Mouse (Mus musculus) heart, embryonic 16.5 days (tissue): ENCODE results near the gene Ooep. TPM values are rescaled to one million over a fixed set of nuclear protein-coding genes. Genes with fewer than 3 reads are reported as not detected.

ENCODE experiments used
- ATAC-seq: fragments of 200-750 bp; cut with Nextera tagmentation; replicated peaks from 2 replicates; pipeline ENCODE4 v1.8.0; 2017; ENCODE audit warnings: moderate number of reproducible peaks; ENCODE audit not compliant: insufficient read depth, low FRiP score; ENCODE audit errors: extremely low read depth
- H3K27ac ChIP-seq: fragments of 300-500 bp; sonication (generic); 2 replicates; pipeline ENCODE4 v1.5.1; 2014; ENCODE audit warnings: mild to moderate bottlenecking, low read length, control low read depth, moderate library complexity
- H3K27me3 ChIP-seq: fragments of 300-500 bp; sonication (generic); 2 replicates; pipeline ENCODE4 v1.6.1; 2014; ENCODE audit warnings: low read length, mixed read lengths; ENCODE audit not compliant: control insufficient read depth, insufficient read depth
- H3K36me3 ChIP-seq: fragments of 300-500 bp; sonication (generic); 2 replicates; pipeline ENCODE4 v1.6.1; 2014; ENCODE audit not compliant: control insufficient read depth, insufficient read depth
- H3K4me1 ChIP-seq: fragments of 300-500 bp; sonication (generic); 2 replicates; pipeline ENCODE4 v1.6.1; 2014; ENCODE audit warnings: low read length, mixed read lengths; ENCODE audit not compliant: control insufficient read depth, insufficient read depth
- H3K4me2 ChIP-seq: fragments of 300-500 bp; sonication (generic); 2 replicates; pipeline ENCODE4 v1.6.1; 2014; ENCODE audit warnings: low read depth, mild to moderate bottlenecking, control low read depth, low read length
- H3K4me3 ChIP-seq: fragments of 300-500 bp; sonication (generic); 2 replicates; pipeline ENCODE4 v1.5.1; 2014; ENCODE audit warnings: mild to moderate bottlenecking, control low read depth, low read length
- H3K9ac ChIP-seq: fragments of 300-500 bp; sonication (generic); 2 replicates; pipeline ENCODE4 v1.6.1; 2014; ENCODE audit warnings: low read length, control low read depth
- H3K9me3 ChIP-seq: fragments of 300-500 bp; sonication (generic); replicated peaks from 2 replicates; pipeline ENCODE4 v1.6.1; 2016; ENCODE audit warnings: low read length; ENCODE audit not compliant: control insufficient read depth
- WGBS: fragments of 180-500 bp; shearing (Covaris S2); extraction: QIAGEN DNeasy Blood & Tissue Kit; methylation state at CpG from one replicate; pipeline ENCODE4 v1.1.7; 2014; 5-methylcytosine and 5-hydroxymethylcytosine counted together
- polyA plus RNA-seq: library from polyadenylated mRNA; unstranded; fragments of >200 nt; fragmentation: Nextera tagmentation; extraction: Ambion mirVana; gene quantifications from 2 replicates; pipeline ENCODE4 v1.2.1, GENCODE M21; 2015

The Ooep gene
- polyA plus RNA-seq, 1 experiment from 2014 or later, result 0.39 TPM

DNA sequence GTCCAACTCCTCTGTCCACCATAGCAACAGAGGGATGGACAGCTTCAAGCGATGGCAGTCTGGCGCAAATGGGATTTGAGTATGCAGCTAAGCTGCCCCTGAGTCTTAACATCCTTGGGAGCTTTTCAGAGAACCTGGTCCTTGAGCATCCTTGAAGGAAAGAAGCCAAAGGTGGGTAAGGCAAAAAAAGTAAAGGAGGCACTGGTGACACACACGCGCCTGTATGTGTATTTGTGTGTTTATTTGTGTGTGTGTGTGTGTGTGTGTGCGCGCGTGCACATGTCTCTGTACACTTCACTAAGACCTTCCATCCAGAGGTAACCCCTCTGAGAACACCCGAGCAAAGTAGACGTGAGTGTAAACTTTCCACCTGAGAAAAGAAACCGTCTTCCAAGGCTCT, 15.2 kb upstream of the Ooep start:
- no peak for ATAC-seq
- H3K27ac ChIP-seq, result no peak overlapping the region
- no peak overlapping the region for H3K4me2 ChIP-seq
- peaks cover 51% of the 10 kb centered on the region for H3K27me3 ChIP-seq
- WGBS, result 84% methylated on average over 10 of the region's 10 CpGs
- H3K36me3 ChIP-seq, result no peaks in the 10 kb centered on the region
- H3K4me1 ChIP-seq, result peaks cover 4% of the 10 kb centered on the region
- H3K9ac ChIP-seq, result no peak overlapping the region
- H3K4me3 ChIP-seq, result no peak overlapping the region
- H3K9me3 ChIP-seq, result no peaks in the 10 kb centered on the region

DNA sequence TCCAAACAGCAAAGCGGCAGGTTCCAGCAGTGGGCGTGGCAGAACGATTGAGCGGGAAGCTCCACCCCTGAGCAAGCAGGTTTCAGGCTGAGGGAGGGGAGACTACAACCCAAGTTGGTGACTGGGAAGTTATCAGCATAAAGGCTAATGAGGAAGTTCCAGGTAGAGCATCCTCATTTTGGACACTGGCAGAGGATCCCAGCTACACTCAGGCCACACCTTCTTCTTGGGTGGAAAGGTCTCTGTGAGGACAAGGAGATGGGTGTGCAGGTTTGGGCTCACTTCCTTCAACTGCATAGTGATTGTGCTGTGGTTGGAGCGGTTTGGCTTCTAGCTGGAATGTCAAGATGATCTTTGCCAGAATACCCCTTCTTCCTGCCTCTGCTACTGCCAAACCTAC, 11.5 kb upstream of the Ooep start:
- no peak overlapping the region for H3K27ac ChIP-seq
- H3K4me3 ChIP-seq, result no peak overlapping the region
- no peaks in the 10 kb centered on the region for H3K36me3 ChIP-seq
- H3K4me1 ChIP-seq, result no peaks in the 10 kb centered on the region
- ATAC-seq, result no peak
- peaks cover 26% of the 10 kb centered on the region for H3K27me3 ChIP-seq
- 41% methylated on average over 5 of the region's 5 CpGs for WGBS
- no peaks in the 10 kb centered on the region; the same call in 1 of the 2 replicates for H3K9me3 ChIP-seq
- no peak overlapping the region for H3K4me2 ChIP-seq
- H3K9ac ChIP-seq, result no peak overlapping the region

DNA sequence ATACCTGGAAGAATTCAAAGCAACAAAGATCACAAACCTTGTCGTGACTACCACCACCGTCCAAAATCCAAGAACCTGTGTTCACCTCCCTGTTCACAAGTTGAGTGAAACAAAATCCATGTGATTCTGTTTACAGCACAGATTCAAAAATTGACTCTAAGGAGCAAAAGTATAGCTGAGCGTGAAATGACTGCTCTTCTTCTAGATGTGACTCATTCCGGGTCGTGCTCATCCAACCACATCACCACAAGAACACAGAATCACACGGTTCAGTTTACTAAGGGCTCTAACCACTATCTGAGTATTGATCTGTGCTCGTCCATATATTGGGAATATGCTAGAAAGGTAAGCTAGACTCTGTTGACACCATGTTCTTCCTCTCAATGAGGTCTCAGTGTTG, 8.4 kb upstream of the Ooep start:
- Histone ChIP-seq H3K27ac (no peak overlapping the region), H3K27me3 (peaks cover 6% of the 10 kb centered on the region), H3K9me3 (no peaks in the 10 kb centered on the region; the same call in 1 of the 2 replicates), H3K36me3 (no peaks in the 10 kb centered on the region), H3K4me2 (no peak overlapping the region), H3K4me1 (no peaks in the 10 kb centered on the region), H3K9ac (no peak overlapping the region), H3K4me3 (no peak overlapping the region)
- ATAC-seq, result no peak
- WGBS, result 81% methylated on average over 7 of the region's 7 CpGs

DNA sequence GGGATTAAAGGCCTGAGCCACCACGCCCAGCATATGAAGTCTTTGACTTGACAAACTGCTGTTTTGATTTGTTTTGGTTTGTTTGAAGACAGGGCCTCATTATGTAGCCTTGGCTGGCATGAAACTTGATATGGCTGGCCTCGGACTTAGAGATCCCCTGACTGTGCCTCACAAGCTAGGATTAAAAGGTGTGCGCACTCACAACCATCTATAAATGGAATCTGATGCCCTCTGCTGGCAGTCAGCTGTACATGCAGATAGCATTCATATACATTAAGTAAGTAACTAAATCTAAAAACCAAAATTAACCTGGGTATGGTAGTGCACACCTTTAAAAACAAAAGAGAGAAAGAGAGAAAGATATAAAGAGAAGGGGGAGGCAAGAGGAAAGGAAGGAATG, 7.4 kb upstream of the Ooep start:
- no peaks in the 10 kb centered on the region for H3K36me3 ChIP-seq
- H3K9ac ChIP-seq, result no peak overlapping the region
- no peak overlapping the region for H3K4me3 ChIP-seq
- no peaks in the 10 kb centered on the region; the same call in 1 of the 2 replicates for H3K9me3 ChIP-seq
- no peak overlapping the region for H3K27ac ChIP-seq
- WGBS, result 45% methylated on average over 3 of the region's 3 CpGs
- ATAC-seq, result no peak
- no peaks in the 10 kb centered on the region for H3K4me1 ChIP-seq
- H3K27me3 ChIP-seq, result no peaks in the 10 kb centered on the region
- no peak overlapping the region for H3K4me2 ChIP-seq

DNA sequence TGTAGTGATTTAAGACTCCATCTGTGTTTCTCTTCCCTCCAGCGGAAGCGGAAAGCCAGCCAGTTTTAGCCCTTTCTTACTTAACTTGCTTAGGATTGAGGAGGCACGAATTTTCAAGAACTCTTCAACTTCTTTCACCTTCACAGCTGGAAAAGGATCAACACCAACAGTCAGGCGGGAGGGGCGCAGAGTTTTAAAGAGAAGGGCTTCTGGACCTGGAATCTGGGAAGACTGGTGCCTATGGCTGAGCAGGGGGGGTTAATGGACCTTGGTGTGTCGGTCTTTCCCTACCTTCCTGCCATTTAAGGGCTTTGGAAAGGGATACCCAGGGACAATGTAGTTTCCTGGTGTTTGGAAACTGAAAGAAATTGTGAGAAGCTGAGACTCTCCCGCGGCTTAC, 979 bp downstream of the Ooep start:
- WGBS, result 49% methylated on average over 8 of the region's 8 CpGs
- H3K4me3 ChIP-seq, result no peak overlapping the region; the same call in 1 of the 2 replicates
- no peaks in the 10 kb centered on the region for H3K27me3 ChIP-seq
- H3K9me3 ChIP-seq, result no peaks in the 10 kb centered on the region
- H3K4me2 ChIP-seq, result peak overlapping the region; percentile 71; the same call in 1 of the 2 replicates
- no peaks in the 10 kb centered on the region for H3K36me3 ChIP-seq
- H3K4me1 ChIP-seq, result peaks cover 5% of the 10 kb centered on the region
- H3K9ac ChIP-seq, result no peak overlapping the region
- no peak for ATAC-seq
- no peak overlapping the region for H3K27ac ChIP-seq

DNA sequence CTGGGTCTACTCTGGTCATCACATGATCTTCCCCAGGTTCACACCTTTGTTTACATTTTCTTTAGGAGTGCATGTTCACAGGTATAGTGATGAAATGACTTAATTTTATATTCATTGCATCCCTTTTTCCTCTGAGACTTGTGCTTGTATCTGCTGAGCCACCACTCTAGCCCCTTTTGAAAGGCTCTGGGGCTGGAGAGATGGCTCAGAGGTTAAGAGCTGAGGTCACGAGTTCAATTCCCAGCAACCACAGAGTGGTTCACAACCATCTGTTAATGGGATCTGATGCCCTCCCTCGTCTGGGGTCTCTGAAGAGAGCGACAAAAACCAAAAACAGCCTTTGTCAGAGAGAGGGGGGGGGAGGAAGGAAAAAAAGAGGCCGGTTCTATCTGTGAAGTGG, 3.0 kb downstream of the Ooep start:
- Histone ChIP-seq H3K4me2 (no peak overlapping the region), H3K9ac (no peak overlapping the region), H3K27ac (no peak overlapping the region), H3K9me3 (no peaks in the 10 kb centered on the region), H3K27me3 (no peaks in the 10 kb centered on the region), H3K4me3 (no peak overlapping the region), H3K4me1 (peaks cover 5% of the 10 kb centered on the region), H3K36me3 (no peaks in the 10 kb centered on the region)
- ATAC-seq, result no peak
- WGBS, result 67% methylated on average over 4 of the region's 4 CpGs

DNA sequence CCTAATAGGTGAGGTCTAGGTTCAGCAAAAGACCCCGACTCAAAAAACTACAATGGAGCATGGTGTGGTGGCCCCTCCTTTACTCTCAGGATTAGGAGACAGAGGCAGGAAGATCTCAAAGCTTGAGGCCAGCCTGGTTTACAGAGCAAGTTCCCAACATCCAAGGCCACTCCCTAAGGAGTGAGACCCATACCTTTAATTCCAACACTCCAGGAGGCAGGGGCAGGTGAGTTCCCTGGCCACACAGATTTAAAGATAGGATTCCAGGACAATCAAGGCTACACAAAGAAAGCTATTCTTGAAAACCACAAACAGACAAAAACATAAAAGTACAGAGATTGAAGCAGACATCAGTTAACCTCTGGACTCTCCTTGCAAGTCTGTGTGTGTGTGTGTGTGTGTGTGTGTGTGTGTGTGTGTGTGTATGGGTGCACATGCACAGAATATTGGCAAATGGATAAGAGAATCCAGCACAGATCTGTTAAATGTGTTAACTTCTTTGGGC, 3.6 kb downstream of the Ooep start:
- Histone ChIP-seq H3K27me3 (no peaks in the 10 kb centered on the region), H3K4me3 (no peak overlapping the region), H3K9me3 (no peaks in the 10 kb centered on the region), H3K4me2 (no peak overlapping the region), H3K36me3 (no peaks in the 10 kb centered on the region), H3K4me1 (peaks cover 5% of the 10 kb centered on the region), H3K9ac (no peak overlapping the region), H3K27ac (no peak overlapping the region)
- WGBS, result 62% methylated on average over 1 of the region's 1 CpGs
- ATAC-seq, result no peak

DNA sequence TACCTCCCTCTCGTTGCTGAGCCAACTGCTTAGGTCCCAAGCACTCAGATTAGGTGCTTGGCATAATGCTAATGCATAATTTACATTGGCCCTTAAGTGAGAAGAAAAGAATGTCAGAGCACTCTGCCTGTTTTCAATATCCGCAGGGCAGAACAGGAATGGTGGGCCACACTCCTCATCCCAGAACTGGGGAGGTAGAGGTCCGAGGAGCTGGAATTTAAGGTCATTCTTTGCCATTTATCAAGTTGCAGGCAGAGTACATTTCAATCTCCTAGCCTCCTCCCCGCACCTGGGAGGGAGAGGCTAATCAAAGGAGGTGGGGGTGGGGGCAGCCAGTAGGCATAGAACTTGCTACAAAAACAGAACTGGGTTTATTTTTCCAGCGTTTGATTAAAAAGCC, 4.1 kb downstream of the Ooep start:
- no peak for ATAC-seq

DNA sequence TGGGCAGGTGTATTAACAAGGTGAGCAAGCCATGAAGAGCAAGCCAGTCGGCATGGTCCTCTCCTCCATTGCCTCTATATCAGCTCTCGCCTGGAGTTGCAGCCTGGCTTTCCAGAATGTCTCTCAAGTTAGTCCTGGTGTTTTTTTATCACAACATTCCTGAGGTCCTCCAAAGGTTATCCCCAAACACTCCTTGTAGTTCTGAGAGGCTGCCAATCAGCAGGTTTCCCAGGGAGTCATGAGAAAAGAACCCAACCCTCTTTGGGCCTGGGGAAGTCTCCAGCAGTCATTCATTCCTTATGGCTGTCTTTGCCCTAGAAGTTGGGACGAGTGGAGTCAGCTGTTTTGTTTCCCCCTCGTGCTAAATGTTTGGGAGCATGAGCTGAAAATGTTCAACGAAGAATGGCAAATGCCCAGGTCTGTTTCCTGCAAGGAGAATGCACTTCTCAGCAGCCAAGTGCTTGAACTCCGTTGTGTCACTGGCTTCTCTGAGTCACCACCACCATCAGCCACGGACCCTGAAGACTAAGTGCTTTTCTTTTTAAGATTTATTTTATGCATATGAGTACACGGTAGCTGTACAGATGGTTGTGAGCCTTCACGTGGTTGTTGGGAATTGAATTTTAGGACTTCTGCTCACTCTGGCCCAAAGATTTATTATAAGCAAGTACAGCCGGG, 5.6 kb downstream of the Ooep start:
- Histone ChIP-seq H3K4me2 (no peak overlapping the region), H3K4me3 (no peak overlapping the region), H3K9me3 (no peaks in the 10 kb centered on the region), H3K27ac (no peak overlapping the region), H3K4me1 (peaks cover 1% of the 10 kb centered on the region), H3K9ac (no peak overlapping the region), H3K27me3 (no peaks in the 10 kb centered on the region), H3K36me3 (no peaks in the 10 kb centered on the region)
- no peak for ATAC-seq
- WGBS, result 55% methylated on average over 10 of the region's 10 CpGs

More for the DNA sequence above, 4.1 kb downstream of the Ooep start:
- Histone ChIP-seq H3K9ac (no peak overlapping the region), H3K4me1 (peaks cover 5% of the 10 kb centered on the region), H3K4me3 (no peak overlapping the region), H3K4me2 (no peak overlapping the region), H3K27me3 (no peaks in the 10 kb centered on the region), H3K36me3 (no peaks in the 10 kb centered on the region), H3K9me3 (no peaks in the 10 kb centered on the region), H3K27ac (no peak overlapping the region)
- 49% methylated on average over 5 of the region's 5 CpGs for WGBS
